Mouse (Mus musculus) neural tube, embryonic 12.5 days (tissue): ENCODE results near the gene U90926. TPM values are rescaled to one million over a fixed set of nuclear protein-coding genes. Genes with fewer than 3 reads are reported as not detected.

Source experiments
- polyA plus RNA-seq: library from polyadenylated mRNA; unstranded; fragments of >200 nt; fragmentation: Nextera tagmentation; extraction: Ambion mirVana; gene quantifications from 2 replicates; pipeline ENCODE4 v1.2.1, GENCODE M21; 2016

Gene U90926
- polyA plus RNA-seq, 1 experiment from 2014 or later = not detected

Other genes with a start within 250 kb of the U90926 start
- gene Odaph, start 227.9 kb downstream of the U90926 start, polyA plus RNA-seq = not detected in 2 replicates
- gene Cdkl2, start 171.5 kb downstream of the U90926 start, polyA plus RNA-seq = 1.8 TPM in 2 replicates
- gene G3bp2, start 131.7 kb downstream of the U90926 start, polyA plus RNA-seq = 327 and 357 TPM in 2 replicates
- 52.3 and 53.1 TPM in 2 replicates for gene Uso1, start 77.5 kb downstream of the U90926 start, polyA plus RNA-seq
- gene Ppef2, start 40.9 kb upstream of the U90926 start, polyA plus RNA-seq = 0.20 TPM in 1 of 2 replicates, not detected in the other
- gene Naaa, start 62.8 kb upstream of the U90926 start, polyA plus RNA-seq = 7.2 and 8.5 TPM in 2 replicates
- 33.6 and 35.0 TPM in 2 replicates for gene Sdad1, start 95.1 kb upstream of the U90926 start, polyA plus RNA-seq
- not detected in 2 replicates for gene Cxcl9, start 112.7 kb upstream of the U90926 start, polyA plus RNA-seq
- gene Art3, start 116.4 kb upstream of the U90926 start, polyA plus RNA-seq = 9.0 and 9.7 TPM in 2 replicates
- gene Cxcl10, start 133.5 kb upstream of the U90926 start, polyA plus RNA-seq = 0.49 TPM in 1 of 2 replicates, not detected in the other
- 50.4 and 53.6 TPM in 2 replicates for gene Nup54, start 219.8 kb upstream of the U90926 start, polyA plus RNA-seq